Mouse (Mus musculus) liver, adult 2 months (tissue): ENCODE results near the gene Jagn1.

Source experiments
- CTCF ChIP-seq: fragments of 200-500 bp; IDR thresholded peaks from 2 replicates; pipeline ENCODE4 v1.5.1; 2011; ENCODE audit warnings: low read depth, low read length, control low read depth
- POLR2A ChIP-seq: fragments of 200-500 bp; IDR thresholded peaks from 2 replicates; pipeline ENCODE4 v1.6.1; 2011; ENCODE audit warnings: low read length, control low read depth; ENCODE audit not compliant: insufficient read depth; ENCODE audit errors: extremely low read depth

- TF ChIP-seq CTCF (0 out of 2 replicates have a peak, but pooled peaks have one; percentile 21), POLR2A (0 out of 2 replicates have a peak, but pooled peaks have one; percentile 77)
Observed at GRCm38 (mm10) chr6:113482477-113483099, 40.2 kb downstream of the Jagn1 start.
